Mouse (Mus musculus): ENCODE data around the gene Entpd8. TPM values are rescaled to one million over a fixed set of nuclear protein-coding genes. Genes with fewer than 3 reads are reported as not detected.

Gene Entpd8
- polyA plus RNA-seq, 1 experiment from 2014 or later, result not detected

Small RNAs within 50 kb of the gene (microRNA-seq; reads per million reads assigned to microRNA genes)
- gene Gm24328 (ENCODE audit: insufficient number of aligned reads), result not detected
- gene Mir7664 (ENCODE audit: insufficient number of aligned reads), result not detected

Other genes starting within 250 kb of the Entpd8 start
- gene Ehmt1, start 160.7 kb upstream of the Entpd8 start, polyA plus RNA-seq (2014; fragmentation: Nextera tagmentation; extraction: Ambion mirVana), result 123 and 130 TPM in 2 replicates
- gene Arrdc1, start 145.1 kb upstream of the Entpd8 start, polyA plus RNA-seq (2014; fragmentation: Nextera tagmentation; extraction: Ambion mirVana), result 14.1 and 16.8 TPM in 2 replicates
- gene Zmynd19, start 130.5 kb upstream of the Entpd8 start, polyA plus RNA-seq (2014; fragmentation: Nextera tagmentation; extraction: Ambion mirVana), result 38.2 and 40.1 TPM in 2 replicates
- 32.4 and 34.6 TPM in 2 replicates for gene Dph7, start 117.9 kb upstream of the Entpd8 start, polyA plus RNA-seq (2014; fragmentation: Nextera tagmentation; extraction: Ambion mirVana)
- gene Mrpl41, start 105.2 kb upstream of the Entpd8 start, polyA plus RNA-seq (2014; fragmentation: Nextera tagmentation; extraction: Ambion mirVana), result 130 and 141 TPM in 2 replicates
- gene Pnpla7, start 104.3 kb upstream of the Entpd8 start, polyA plus RNA-seq (2014; fragmentation: Nextera tagmentation; extraction: Ambion mirVana), result 3.3 and 4.5 TPM in 2 replicates
- 68.0 and 81.2 TPM in 2 replicates for gene Nsmf, start 25.9 kb upstream of the Entpd8 start, polyA plus RNA-seq (2014; fragmentation: Nextera tagmentation; extraction: Ambion mirVana)
- 0.31 TPM in 1 of 2 replicates, not detected in the other for gene Noxa1, start 14.8 kb downstream of the Entpd8 start, polyA plus RNA-seq (2014; fragmentation: Nextera tagmentation; extraction: Ambion mirVana)
- gene Nrarp, start 100.5 kb downstream of the Entpd8 start, polyA plus RNA-seq (2014; fragmentation: Nextera tagmentation; extraction: Ambion mirVana), result 63.6 and 72.1 TPM in 2 replicates
- gene Tor4a, start 116.6 kb downstream of the Entpd8 start, polyA plus RNA-seq (2014; fragmentation: Nextera tagmentation; extraction: Ambion mirVana), result 1.3 and 1.5 TPM in 2 replicates
- 110 TPM in 2 replicates for gene Nelfb, start 131.2 kb downstream of the Entpd8 start, polyA plus RNA-seq (2014; fragmentation: Nextera tagmentation; extraction: Ambion mirVana)
- gene Stpg3, start 134.3 kb downstream of the Entpd8 start, polyA plus RNA-seq (2014; fragmentation: Nextera tagmentation; extraction: Ambion mirVana), result not detected in 2 replicates
- 0.88 and 1.3 TPM in 2 replicates for gene Fam166a, start 138.4 kb downstream of the Entpd8 start, polyA plus RNA-seq (2014; fragmentation: Nextera tagmentation; extraction: Ambion mirVana)
- 615 and 680 TPM in 2 replicates for gene Tubb4b, start 144.4 kb downstream of the Entpd8 start, polyA plus RNA-seq (2014; fragmentation: Nextera tagmentation; extraction: Ambion mirVana)
- gene Slc34a3, start 154.1 kb downstream of the Entpd8 start, polyA plus RNA-seq (2014; fragmentation: Nextera tagmentation; extraction: Ambion mirVana), result not detected in 2 replicates
- not detected in 2 replicates for gene Rnf224, start 156.5 kb downstream of the Entpd8 start, polyA plus RNA-seq (2014; fragmentation: Nextera tagmentation; extraction: Ambion mirVana)
- gene Rnf208, start 162.0 kb downstream of the Entpd8 start, polyA plus RNA-seq (2014; fragmentation: Nextera tagmentation; extraction: Ambion mirVana), result 33.0 and 37.6 TPM in 2 replicates
- gene Cysrt1, start 162.1 kb downstream of the Entpd8 start, polyA plus RNA-seq (2014; fragmentation: Nextera tagmentation; extraction: Ambion mirVana), result not detected in 2 replicates
- gene AL732309.1, start 166.6 kb downstream of the Entpd8 start, polyA plus RNA-seq (2014; fragmentation: Nextera tagmentation; extraction: Ambion mirVana), result 5.1 and 5.8 TPM in 2 replicates
- 13.6 and 15.8 TPM in 2 replicates for gene Tmem203, start 175.1 kb downstream of the Entpd8 start, polyA plus RNA-seq (2014; fragmentation: Nextera tagmentation; extraction: Ambion mirVana)
- 4.6 and 7.3 TPM in 2 replicates for gene Tprn, start 182.3 kb downstream of the Entpd8 start, polyA plus RNA-seq (2014; fragmentation: Nextera tagmentation; extraction: Ambion mirVana)
- gene Ssna1, start 192.1 kb downstream of the Entpd8 start, polyA plus RNA-seq (2014; fragmentation: Nextera tagmentation; extraction: Ambion mirVana), result 222 and 238 TPM in 2 replicates
- gene Anapc2, start 192.2 kb downstream of the Entpd8 start, polyA plus RNA-seq (2014; fragmentation: Nextera tagmentation; extraction: Ambion mirVana), result 116 and 126 TPM in 2 replicates
- gene Tmem210, start 207.8 kb downstream of the Entpd8 start, polyA plus RNA-seq (2014; fragmentation: Nextera tagmentation; extraction: Ambion mirVana), result not detected in 2 replicates
- gene Lrrc26, start 209.6 kb downstream of the Entpd8 start, polyA plus RNA-seq (2014; fragmentation: Nextera tagmentation; extraction: Ambion mirVana), result not detected in 2 replicates
- gene Grin1, start 238.9 kb downstream of the Entpd8 start, polyA plus RNA-seq (2014; fragmentation: Nextera tagmentation; extraction: Ambion mirVana), result 1.7 and 2.1 TPM in 2 replicates

Data from forebrain, embryonic 11.5 days (tissue).